Comparison of ENCODE assay signal across 7 mouse cellular contexts in the genomic region with DNA sequence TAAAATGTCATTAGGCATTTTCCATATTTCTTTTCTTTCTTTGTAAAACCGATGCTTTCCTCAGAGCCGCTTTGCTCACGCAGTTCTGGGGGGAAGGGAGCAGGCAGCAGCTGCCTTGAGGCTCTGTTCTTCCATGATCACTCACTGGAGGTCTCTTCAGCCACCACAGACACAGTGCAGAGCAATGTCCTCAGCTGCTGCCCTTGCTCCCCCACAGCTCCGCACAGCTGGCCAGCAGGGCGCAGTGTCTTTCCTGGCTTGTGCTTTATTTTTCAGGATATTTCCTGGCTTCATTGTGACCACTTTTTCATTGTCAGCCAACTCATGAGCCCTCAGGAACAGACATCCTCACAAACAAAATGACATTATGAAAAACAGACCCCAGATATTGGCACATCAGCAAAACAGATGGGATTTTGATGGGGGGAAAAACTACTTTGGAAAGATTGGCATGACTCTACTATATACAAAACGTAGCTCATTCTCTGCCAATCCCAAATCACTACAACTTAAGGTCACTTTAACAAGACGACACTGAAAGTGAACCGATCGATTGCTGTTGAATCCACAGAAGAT.
DNase-seq lines count a peak whose midpoint lies in the region; ATAC-seq and TF ChIP-seq lines count a peak whose summit lies in the region.

No protein-coding gene starts in this region.

- peak; percentile 75; the same call in 1 of the 2 replicates for ATAC-seq in heart, embryonic 15.5 days (replicated peaks; ENCODE audit: insufficient number of reproducible peaks, insufficient read depth, low FRiP score, low read depth)

- H3K4me2 ChIP-seq in heart, embryonic 15.5 days = no peak overlapping the region

- no peak for TF ChIP-seq POLR2A in bone marrow macrophage, adult 2 months (IDR thresholded peaks at IDR 0.05; ENCODE audit: borderline replicate concordance, low read depth, low read length)
- TF ChIP-seq POLR2A in embryonic fibroblast, embryonic 13.5 days (IDR thresholded peaks at IDR 0.05; ENCODE audit: low read depth, low read length) = no peak
- TF ChIP-seq POLR2A in cerebellum, adult 2 months (IDR thresholded peaks at IDR 0.05; ENCODE audit: borderline replicate concordance, insufficient read depth, low read length) = no peak

- no peaks in the 10 kb centered on the region for H3K36me3 ChIP-seq in heart, embryonic 15.5 days

- H3K27me3 ChIP-seq in heart, embryonic 15.5 days = no peaks in the 10 kb centered on the region
- H3K27me3 ChIP-seq in cerebellum, adult 2 months (ENCODE audit: control insufficient read depth, insufficient read depth, low read length) = no peaks in the 10 kb centered on the region

- H3K27ac ChIP-seq in bone marrow macrophage, adult 2 months (ENCODE audit: insufficient read depth, low read depth, low read length) = no peak overlapping the region
- H3K27ac ChIP-seq in embryonic fibroblast, embryonic 13.5 days (ENCODE audit: insufficient read depth, low read length) = no peak overlapping the region
- 0 out of 2 replicates have a peak overlapping the region, but pooled peaks have one; percentile 25 for H3K27ac ChIP-seq in heart, embryonic 15.5 days
- H3K27ac ChIP-seq in cerebellum, adult 2 months (ENCODE audit: insufficient read depth, low read length) = no peak overlapping the region

- peaks cover 20% of the 10 kb centered on the region for H3K4me1 ChIP-seq in bone marrow macrophage, adult 2 months (ENCODE audit: control insufficient read depth, insufficient read depth, low read length)
- H3K4me1 ChIP-seq in embryonic fibroblast, embryonic 13.5 days (ENCODE audit: control insufficient read depth, insufficient read depth, low read length) = no peaks in the 10 kb centered on the region
- 0 out of 2 replicates have a peak, but pooled peaks cover 3% of the 10 kb centered on the region for H3K4me1 ChIP-seq in heart, embryonic 15.5 days (replicated peaks)
- H3K4me1 ChIP-seq in cerebellum, adult 2 months (ENCODE audit: control insufficient read depth, insufficient read depth, low read length) = no peaks in the 10 kb centered on the region

- H3K9ac ChIP-seq in heart, embryonic 15.5 days = no peak overlapping the region

- H3K9me3 ChIP-seq in heart, embryonic 15.5 days (replicated peaks) = no peaks in the 10 kb centered on the region

- 44% methylated on average over 9 of the region's 9 CpGs for WGBS in heart, embryonic 15.5 days
- 14% methylated on average over 9 of the region's 9 CpGs for WGBS in cerebellum, adult 2 months

- 0 out of 2 replicates have a peak, but pooled peaks have one; percentile 6 for TF ChIP-seq CTCF in bone marrow macrophage, adult 2 months (IDR thresholded peaks at IDR 0.05; ENCODE audit: low read depth, low read length)
- TF ChIP-seq CTCF in embryonic fibroblast, embryonic 13.5 days (IDR thresholded peaks at IDR 0.05; ENCODE audit: borderline replicate concordance, insufficient read depth, low read length) = 0 out of 2 replicates have a peak, but pooled peaks have one; percentile 27
- TF ChIP-seq CTCF in cerebellum, adult 2 months (IDR thresholded peaks at IDR 0.05; ENCODE audit: borderline replicate concordance, insufficient read depth, low read depth, low read length) = no peak

- peak; percentile 77 for DNase-seq in kidney, postnatal 14 days
- peak; percentile 69 to 83 for DNase-seq in lung, postnatal 4 days
- DNase-seq in testis, postnatal 14 days (ENCODE audit: low spot score) = peak; percentile 27
- no peak for DNase-seq in cerebellum, adult 2 months

- H3K4me3 ChIP-seq in bone marrow macrophage, adult 2 months (ENCODE audit: insufficient read depth, low read length) = no peak overlapping the region
- no peak overlapping the region for H3K4me3 ChIP-seq in embryonic fibroblast, embryonic 13.5 days (ENCODE audit: insufficient read depth, low read length)
- no peak overlapping the region for H3K4me3 ChIP-seq in heart, embryonic 15.5 days
- H3K4me3 ChIP-seq in cerebellum, adult 2 months (replicated peaks; ENCODE audit: insufficient read depth, low read depth, low read length) = no peak overlapping the region

Comparison
In these comparisons a context has a peak if more than half of its experiments do, and no peak if none do; other contexts are left out.
1. DNase-seq: peak in kidney, postnatal 14 days (single experiment), lung, postnatal 4 days (2 of 2) and testis, postnatal 14 days (single experiment); none in cerebellum, adult 2 months (0 of 2).